Mouse (Mus musculus) thymus, postnatal 4 days (tissue): ENCODE results near the gene Prss41.
A peak's percentile ranks its signal among the peaks of the same experiment; 100 is the strongest.

ENCODE experiments used
- DNase-seq: peaks from one replicate; pipeline ENCODE4 v3.0.0; 2021

The Prss41 gene

GRCm38 (mm10) chr17:23825591-23825990 lies 18.4 kb downstream of the Prss41 start:
- DNase-seq, result no peak

- no peak for DNase-seq
Observed at GRCm38 (mm10) chr17:23823614-23824013, 20.4 kb downstream of the Prss41 start.

GRCm38 (mm10) chr17:23823018-23823417 lies 21.0 kb downstream of the Prss41 start:
- DNase-seq, result no peak

GRCm38 (mm10) chr17:23822094-23822493 lies 21.9 kb downstream of the Prss41 start:
- no peak for DNase-seq

GRCm38 (mm10) chr17:23820731-23821130 lies 23.2 kb downstream of the Prss41 start:
- DNase-seq, result no peak

- no peak for DNase-seq
Observed at GRCm38 (mm10) chr17:23819235-23819634, 24.7 kb downstream of the Prss41 start.

GRCm38 (mm10) chr17:23818579-23818978 lies 25.4 kb downstream of the Prss41 start:
- DNase-seq, result no peak

- DNase-seq, result no peak
Observed at GRCm38 (mm10) chr17:23815641-23816040, 28.3 kb downstream of the Prss41 start.

GRCm38 (mm10) chr17:23807918-23808317 lies 36.1 kb downstream of the Prss41 start:
- DNase-seq, result no peak

GRCm38 (mm10) chr17:23806867-23807266 lies 37.1 kb downstream of the Prss41 start:
- peak; percentile 37 for DNase-seq

GRCm38 (mm10) chr17:23804426-23805085 lies 39.4 kb downstream of the Prss41 start:
- DNase-seq, result no peak

GRCm38 (mm10) chr17:23803366-23804041 lies 40.5 kb downstream of the Prss41 start:
- peak; percentile 90 for DNase-seq

- peak; percentile 96 for DNase-seq
Observed at GRCm38 (mm10) chr17:23802746-23803365, 41.1 kb downstream of the Prss41 start.

- no peak for DNase-seq
Observed at GRCm38 (mm10) chr17:23801627-23802026, 42.3 kb downstream of the Prss41 start.

GRCm38 (mm10) chr17:23797316-23797715 lies 46.7 kb downstream of the Prss41 start:
- no peak for DNase-seq

- no peak for DNase-seq
Observed at GRCm38 (mm10) chr17:23795323-23795722, 48.6 kb downstream of the Prss41 start.

GRCm38 (mm10) chr17:23791079-23791357 lies 53.0 kb downstream of the Prss41 start:
- DNase-seq, result peak; percentile 38

GRCm38 (mm10) chr17:23790269-23791078 lies 53.5 kb downstream of the Prss41 start, which contains the start of gene Srrm2:
Gene Srrm2, plus strand, starts transcription at chr17:23790532.
- DNase-seq, result peak; percentile 69

GRCm38 (mm10) chr17:23789749-23790268 lies 54.2 kb downstream of the Prss41 start:
- DNase-seq, result no peak

GRCm38 (mm10) chr17:23788973-23789372 lies 55.0 kb downstream of the Prss41 start:
- no peak for DNase-seq
